Mouse (Mus musculus) liver, embryonic 16.5 days (tissue): ENCODE data around the gene Isyna1. TPM values are rescaled to one million over a fixed set of nuclear protein-coding genes. Genes with fewer than 3 reads are reported as not detected.

Experiments used
- ATAC-seq: fragments of 200-750 bp; cut with Nextera tagmentation; 2 replicates; pipeline ENCODE4 v1.8.0; 2017; ENCODE audit warnings: low read depth, mild to moderate bottlenecking, moderate number of reproducible peaks, moderate library complexity
- H3K27ac ChIP-seq: fragments of 300-500 bp; sonication (generic); 2 replicates; pipeline ENCODE4 v1.5.1; 2014; ENCODE audit warnings: mild to moderate bottlenecking, low read length
- H3K27me3 ChIP-seq: fragments of 300-500 bp; sonication (generic); 2 replicates; pipeline ENCODE4 v1.6.1; 2014; ENCODE audit warnings: low read depth, low read length, mixed read lengths; ENCODE audit not compliant: control insufficient read depth, insufficient read depth
- H3K36me3 ChIP-seq: fragments of 300-500 bp; sonication (generic); 2 replicates; pipeline ENCODE4 v1.6.1; 2014; ENCODE audit warnings: mild to moderate bottlenecking; ENCODE audit not compliant: control insufficient read depth, insufficient read depth
- H3K4me1 ChIP-seq: fragments of 300-500 bp; sonication (generic); 2 replicates; pipeline ENCODE4 v1.6.1; 2014; ENCODE audit warnings: low read depth, low read length, mixed read lengths; ENCODE audit not compliant: control insufficient read depth
- H3K4me2 ChIP-seq: fragments of 300-500 bp; sonication (generic); 2 replicates; pipeline ENCODE4 v1.6.1; 2014; ENCODE audit warnings: low read depth, low read length, mixed read lengths
- H3K4me3 ChIP-seq: fragments of 300-500 bp; sonication (generic); 2 replicates; pipeline ENCODE4 v1.5.1; 2014; ENCODE audit warnings: low read depth, mild to moderate bottlenecking, low read length
- H3K9ac ChIP-seq: fragments of 300-500 bp; sonication (generic); 2 replicates; pipeline ENCODE4 v1.6.1; 2014; ENCODE audit warnings: low read depth, low read length
- H3K9me3 ChIP-seq: fragments of 300-500 bp; sonication (generic); replicated peaks from 2 replicates; pipeline ENCODE4 v1.6.1; 2016; ENCODE audit warnings: low read length; ENCODE audit not compliant: control insufficient read depth
- WGBS: fragments of 180-500 bp; shearing (Covaris S2); extraction: QIAGEN DNeasy Blood & Tissue Kit; methylation state at CpG from one replicate; pipeline ENCODE4 v1.1.7; 2014; ENCODE audit not compliant: insufficient replicate concordance; 5-methylcytosine and 5-hydroxymethylcytosine counted together
- polyA plus RNA-seq: library from polyadenylated mRNA; unstranded; fragments of >200 nt; fragmentation: Nextera tagmentation; extraction: Ambion mirVana; gene quantifications from 2 replicates; pipeline ENCODE4 v1.2.1, GENCODE M21; 2015

Isyna1 gene
- polyA plus RNA-seq, 1 experiment from 2014 or later, result 35.0 TPM

GRCm38 (mm10) chr8:70558334-70558733 is 35.8 kb upstream of the Isyna1 start:
- no peaks in the 10 kb centered on the region for H3K9me3 ChIP-seq
- H3K27me3 ChIP-seq, result no peaks in the 10 kb centered on the region
- ATAC-seq, result no peak
- no peaks in the 10 kb centered on the region; the same call in 1 of the 2 replicates for H3K36me3 ChIP-seq
- H3K9ac ChIP-seq, result no peak overlapping the region
- peaks cover 79% of the 10 kb centered on the region for H3K4me1 ChIP-seq
- peak overlapping the region; percentile 55 for H3K27ac ChIP-seq
- H3K4me2 ChIP-seq, result no peak overlapping the region
- no peak overlapping the region for H3K4me3 ChIP-seq
- 21% methylated on average over 4 of the region's 4 CpGs for WGBS

DNA sequence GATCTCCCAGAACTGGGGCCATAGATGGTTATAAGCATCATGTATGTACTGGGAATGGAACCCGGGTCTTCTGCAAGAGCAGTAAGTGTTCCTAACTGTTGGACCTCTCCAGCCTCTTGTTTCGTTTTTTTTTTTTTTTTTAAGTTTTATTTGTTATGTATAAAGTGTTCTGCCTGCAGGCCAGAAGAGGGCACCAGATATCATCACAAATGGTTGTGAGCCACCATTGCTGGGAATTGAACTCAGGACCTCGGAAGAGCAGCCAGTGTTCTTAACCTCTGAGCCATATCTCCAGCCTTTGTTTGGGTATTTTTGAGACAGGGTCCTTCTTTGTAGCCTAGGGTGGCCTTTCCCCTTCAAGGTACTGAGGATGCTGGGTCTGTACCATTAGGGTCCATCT is 35.2 kb upstream of the Isyna1 start:
- no peak overlapping the region for H3K9ac ChIP-seq
- H3K4me2 ChIP-seq, result no peak overlapping the region
- no peaks in the 10 kb centered on the region for H3K27me3 ChIP-seq
- no peaks in the 10 kb centered on the region for H3K9me3 ChIP-seq
- no peak overlapping the region for H3K4me3 ChIP-seq
- no peaks in the 10 kb centered on the region; the same call in 1 of the 2 replicates for H3K36me3 ChIP-seq
- H3K4me1 ChIP-seq, result peaks cover 79% of the 10 kb centered on the region
- no peak for ATAC-seq
- no peak overlapping the region for H3K27ac ChIP-seq
- 58% methylated on average over 3 of the region's 3 CpGs for WGBS

- H3K9ac ChIP-seq, result no peak overlapping the region
- WGBS, result 29% methylated on average over 2 of the region's 2 CpGs
- H3K4me3 ChIP-seq, result no peak overlapping the region
- no peaks in the 10 kb centered on the region for H3K27me3 ChIP-seq
- H3K27ac ChIP-seq, result no peak overlapping the region
- H3K4me1 ChIP-seq, result peaks cover 81% of the 10 kb centered on the region
- 0 out of 2 replicates have a peak, but pooled peaks have one; percentile 17 for ATAC-seq
- no peaks in the 10 kb centered on the region; the same call in 1 of the 2 replicates for H3K36me3 ChIP-seq
- H3K9me3 ChIP-seq, result no peaks in the 10 kb centered on the region
- no peak overlapping the region for H3K4me2 ChIP-seq
Measured at GRCm38 (mm10) chr8:70560096-70560495, 34.1 kb upstream of the Isyna1 start.

DNA sequence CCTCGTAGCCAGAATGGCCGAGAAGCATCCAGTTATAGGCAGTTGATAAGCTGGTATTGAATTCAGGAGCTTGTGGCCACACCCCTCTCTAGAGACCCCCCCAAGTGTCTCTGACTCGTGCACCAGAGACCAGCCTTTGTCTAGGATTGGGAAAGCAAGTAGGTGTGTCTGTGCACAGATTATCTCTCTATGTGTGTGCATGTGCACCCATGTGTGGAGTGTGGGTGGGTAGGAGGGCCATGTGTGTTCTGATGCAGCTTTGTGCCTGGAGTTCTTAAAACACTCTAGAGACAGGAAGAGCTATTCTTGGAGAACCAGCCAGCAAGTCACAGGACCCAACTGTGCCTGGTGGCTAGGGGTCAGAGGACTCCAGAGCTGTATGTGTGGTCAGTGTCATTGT is 33.6 kb upstream of the Isyna1 start:
- Histone ChIP-seq H3K36me3 (no peaks in the 10 kb centered on the region; the same call in 1 of the 2 replicates), H3K9ac (no peak overlapping the region), H3K9me3 (no peaks in the 10 kb centered on the region), H3K4me1 (peaks cover 85% of the 10 kb centered on the region), H3K4me2 (no peak overlapping the region), H3K27ac (peak overlapping the region; percentile 8; the same call in 1 of the 2 replicates), H3K4me3 (no peak overlapping the region), H3K27me3 (no peaks in the 10 kb centered on the region)
- 47% methylated on average over 3 of the region's 3 CpGs for WGBS
- ATAC-seq, result no peak

- H3K9ac ChIP-seq, result no peak overlapping the region
- no peak for ATAC-seq
- H3K9me3 ChIP-seq, result no peaks in the 10 kb centered on the region
- no peaks in the 10 kb centered on the region for H3K27me3 ChIP-seq
- H3K4me3 ChIP-seq, result no peak overlapping the region
- peak overlapping the region; percentile 5; the same call in 1 of the 2 replicates for H3K27ac ChIP-seq
- WGBS, result 30% methylated on average over 4 of the region's 4 CpGs
- H3K4me1 ChIP-seq, result peaks cover 85% of the 10 kb centered on the region
- H3K36me3 ChIP-seq, result no peaks in the 10 kb centered on the region; the same call in 1 of the 2 replicates
- H3K4me2 ChIP-seq, result no peak overlapping the region
Measured at GRCm38 (mm10) chr8:70561357-70561756, 32.8 kb upstream of the Isyna1 start.

- whole genome bisulfite sequencing, result 50% methylated on average over 7 of the region's 7 CpGs
- peaks cover 81% of the 10 kb centered on the region for H3K4me1 ChIP-seq
- no peak overlapping the region for H3K4me3 ChIP-seq
- peak overlapping the region; percentile 5; the same call in 1 of the 2 replicates for H3K27ac ChIP-seq
- no peaks in the 10 kb centered on the region for H3K27me3 ChIP-seq
- no peak overlapping the region for H3K4me2 ChIP-seq
- H3K36me3 ChIP-seq, result no peaks in the 10 kb centered on the region
- H3K9me3 ChIP-seq, result no peaks in the 10 kb centered on the region
- peak; percentile 22; the same call in 1 of the 2 replicates for ATAC-seq
- 0 out of 2 replicates have a peak overlapping the region, but pooled peaks have one; percentile 7 for H3K9ac ChIP-seq
Measured at GRCm38 (mm10) chr8:70561809-70562535, 32.2 kb upstream of the Isyna1 start.

DNA sequence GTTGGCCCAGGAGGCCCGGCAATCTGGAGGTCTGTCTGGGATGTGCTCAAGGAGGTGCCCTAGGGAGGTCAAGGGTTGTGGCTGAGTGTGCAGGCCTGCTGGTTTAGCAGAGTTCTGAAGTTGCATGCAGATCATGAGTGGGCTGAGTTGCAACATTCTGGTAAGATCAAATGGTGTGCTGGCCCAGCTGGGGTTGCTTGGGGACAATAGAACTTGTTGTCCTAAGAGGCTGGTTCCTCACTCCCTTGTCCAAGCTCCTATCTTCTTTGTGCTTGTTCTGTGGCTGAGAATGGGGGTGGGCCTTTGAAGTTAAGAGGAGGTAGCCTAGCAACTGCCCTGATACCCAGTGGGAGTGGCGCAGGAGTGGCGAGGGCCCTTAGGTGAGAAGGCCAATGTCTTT is 31.4 kb upstream of the Isyna1 start:
- H3K27me3 ChIP-seq, result no peaks in the 10 kb centered on the region
- no peak overlapping the region for H3K9ac ChIP-seq
- H3K4me3 ChIP-seq, result no peak overlapping the region
- no peak for ATAC-seq
- H3K36me3 ChIP-seq, result no peaks in the 10 kb centered on the region
- no peaks in the 10 kb centered on the region for H3K9me3 ChIP-seq
- H3K4me2 ChIP-seq, result no peak overlapping the region
- WGBS, result 55% methylated on average over 3 of the region's 3 CpGs
- H3K27ac ChIP-seq, result no peak overlapping the region
- H3K4me1 ChIP-seq, result peaks cover 72% of the 10 kb centered on the region

DNA sequence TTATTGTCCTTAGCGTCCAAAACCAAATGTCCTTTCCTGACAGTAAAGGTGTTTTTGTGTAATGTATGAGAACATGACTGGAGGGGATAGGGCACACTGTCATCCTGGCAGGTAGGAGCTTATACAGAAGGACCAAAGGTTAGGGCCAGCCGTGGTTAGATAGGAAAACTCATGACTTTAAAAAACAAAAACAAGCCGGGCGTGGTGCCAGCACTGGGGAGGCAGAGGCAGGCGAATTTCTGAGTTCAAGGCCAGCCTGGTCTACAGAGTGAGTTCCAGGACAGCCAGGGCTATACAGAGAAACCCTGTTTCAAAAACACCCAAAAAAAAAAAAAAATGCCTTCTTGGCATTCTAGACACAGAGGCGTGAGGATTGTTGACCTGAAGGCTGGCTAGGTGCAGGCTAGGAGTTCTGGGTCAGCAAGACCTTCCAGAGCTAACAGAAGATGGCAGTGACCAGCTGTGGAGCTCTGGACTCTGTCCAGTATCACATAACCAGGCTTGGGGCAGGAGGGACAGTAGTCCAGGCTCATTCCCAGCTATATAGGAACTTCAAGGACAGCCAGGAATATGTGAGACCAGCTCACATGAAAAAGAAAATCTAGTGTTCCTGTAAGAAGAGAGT is 30.3 kb upstream of the Isyna1 start:
- H3K27ac ChIP-seq, result no peak overlapping the region
- no peak overlapping the region for H3K4me2 ChIP-seq
- WGBS, result 72% methylated on average over 6 of the region's 6 CpGs
- no peaks in the 10 kb centered on the region for H3K9me3 ChIP-seq
- H3K9ac ChIP-seq, result no peak overlapping the region
- peaks cover 64% of the 10 kb centered on the region for H3K4me1 ChIP-seq
- no peaks in the 10 kb centered on the region for H3K27me3 ChIP-seq
- H3K36me3 ChIP-seq, result no peaks in the 10 kb centered on the region
- H3K4me3 ChIP-seq, result no peak overlapping the region
- ATAC-seq, result no peak

DNA sequence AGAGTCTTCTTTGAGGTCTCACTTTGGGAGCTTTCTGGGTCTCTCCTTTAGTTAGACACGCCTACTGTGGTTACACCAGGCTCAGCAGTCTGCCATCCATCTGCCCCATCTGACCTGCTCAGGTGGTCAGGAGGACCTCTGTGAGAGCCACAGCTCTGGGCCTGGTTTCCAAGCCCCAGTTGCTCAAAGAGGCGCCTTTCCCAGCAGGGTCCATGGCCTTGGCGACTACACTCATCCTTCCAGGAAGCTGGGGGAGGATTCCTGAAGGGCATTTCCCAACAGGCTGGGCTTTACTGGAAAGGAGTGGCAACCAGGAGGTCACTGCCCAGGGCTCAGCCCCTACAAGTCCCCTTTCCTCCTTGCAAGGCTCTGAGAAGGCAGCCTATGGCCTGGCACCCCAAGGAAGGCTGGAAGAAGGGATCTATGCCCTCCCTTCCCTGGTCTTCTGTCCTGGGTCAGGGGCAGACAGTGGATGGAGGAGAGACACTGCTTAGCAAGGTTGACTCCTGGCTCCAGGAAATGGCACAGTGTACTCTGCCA is 29.4 kb upstream of the Isyna1 start:
- Histone ChIP-seq H3K27me3 (no peaks in the 10 kb centered on the region), H3K36me3 (no peaks in the 10 kb centered on the region), H3K27ac (no peak overlapping the region), H3K9me3 (no peaks in the 10 kb centered on the region), H3K4me1 (peaks cover 59% of the 10 kb centered on the region), H3K4me3 (no peak overlapping the region), H3K9ac (no peak overlapping the region), H3K4me2 (no peak overlapping the region)
- ATAC-seq, result no peak
- WGBS, result 71% methylated on average over 3 of the region's 3 CpGs
